Mouse (Mus musculus) liver, adult 2 months (tissue): ENCODE results near the gene Slc13a2. TPM values are rescaled to one million over a fixed set of nuclear protein-coding genes. Genes with fewer than 3 reads are reported as not detected.

Experiments
- DNase-seq: peaks from one replicate; pipeline ENCODE4 v3.0.0-alpha.2; 2011; ENCODE audit warnings: low read depth, low spot score; ENCODE audit errors: extremely low read depth
- H3K27ac ChIP-seq: fragments of 200-500 bp; replicated peaks from 2 replicates; pipeline ENCODE4 v1.5.1; 2012; ENCODE audit warnings: low read depth, mild to moderate bottlenecking, control low read depth, inconsistent platforms, low read length; ENCODE audit not compliant: insufficient read depth
- H3K27me3 ChIP-seq: fragments of 200-500 bp; 2 replicates; pipeline ENCODE4 v1.6.1; 2012; ENCODE audit warnings: mild to moderate bottlenecking, moderate library complexity, low read length, inconsistent platforms; ENCODE audit not compliant: control insufficient read depth, insufficient read depth
- H3K36me3 ChIP-seq: fragments of 200-500 bp; 2 replicates; pipeline ENCODE4 v1.6.1; 2012; ENCODE audit warnings: low read length, inconsistent platforms; ENCODE audit not compliant: control insufficient read depth, insufficient read depth
- H3K4me1 ChIP-seq: fragments of 200-500 bp; 2 replicates; pipeline ENCODE4 v1.6.1; 2011; ENCODE audit warnings: low read length; ENCODE audit not compliant: control insufficient read depth, insufficient read depth
- H3K4me3 ChIP-seq: fragments of 200-500 bp; 2 replicates; pipeline ENCODE4 v1.5.1; 2011; ENCODE audit warnings: low read depth, mild to moderate bottlenecking, control low read depth, low read length, moderate library complexity; ENCODE audit not compliant: insufficient read depth
- H3K79me2 ChIP-seq: fragments of 200-500 bp; 2 replicates; pipeline ENCODE4 v1.6.1; 2012; ENCODE audit warnings: inconsistent platforms, mild to moderate bottlenecking, low read length, moderate library complexity; ENCODE audit not compliant: control insufficient read depth, insufficient read depth
- H3K9ac ChIP-seq: fragments of 200-500 bp; 2 replicates; pipeline ENCODE4 v1.6.1; 2012; ENCODE audit warnings: low read depth, mild to moderate bottlenecking, control low read depth, inconsistent platforms, low read length
- CTCF ChIP-seq: fragments of 200-500 bp; IDR thresholded peaks from 2 replicates; pipeline ENCODE4 v1.5.1; 2011; ENCODE audit warnings: low read depth, low read length, control low read depth
- POLR2A ChIP-seq: fragments of 200-500 bp; IDR thresholded peaks from 2 replicates; pipeline ENCODE4 v1.6.1; 2011; ENCODE audit warnings: low read length, control low read depth; ENCODE audit not compliant: insufficient read depth; ENCODE audit errors: extremely low read depth
- WGBS: fragments of 180-500 bp; shearing (Covaris S2); methylation state at CpG from one replicate; pipeline ENCODE4 v1.1.7; 2018; 5-methylcytosine and 5-hydroxymethylcytosine counted together
- polyA plus RNA-seq: library from polyadenylated mRNA; depleted of rRNA; stranded (reverse); fragments of >200 nt; gene quantifications from 2 replicates; pipeline ENCODE4 v1.2.3, GENCODE M21; 2012
- total RNA-seq: library from RNA; depleted of rRNA; stranded (reverse); fragments of >200 nt; gene quantifications from 2 replicates; pipeline ENCODE4 v1.2.3, GENCODE M21; 2014

The Slc13a2 gene
- total and polyA plus RNA-seq, 2 experiments, result 0.65 to 4.7 TPM

- under 1% methylated on average over 41 of the region's 41 CpGs for WGBS
- Histone ChIP-seq H3K9ac (peak within 1 kb of the TSS; percentile 87), H3K4me1 (peaks cover 5% of the 10 kb centered on the region; the same call in 1 of the 2 replicates), H3K79me2 (no peaks in the 10 kb centered on the region), H3K27ac (peak within 1 kb of the TSS; percentile 93), H3K4me3 (peak within 1 kb of the TSS; percentile 69), H3K36me3 (no peaks in the 10 kb centered on the region), H3K27me3 (no peaks in the 10 kb centered on the region)
- TF ChIP-seq POLR2A (peak; percentile 25; the same call in 1 of the 2 replicates), CTCF (no peak)
- DNase-seq, result peak; percentile 88
Observed at GRCm38 (mm10) chr11:78465568-78466180, 43.7 kb upstream of the Slc13a2 start, which contains the start of gene Slc46a1. Slc46a1 (plus strand) TSS chr11:78465697.

- Histone ChIP-seq H3K4me1 (peaks cover 5% of the 10 kb centered on the region; the same call in 1 of the 2 replicates), H3K9ac (no peak overlapping the region), H3K79me2 (no peaks in the 10 kb centered on the region), H3K27ac (no peak overlapping the region), H3K27me3 (no peaks in the 10 kb centered on the region), H3K36me3 (no peaks in the 10 kb centered on the region), H3K4me3 (no peak overlapping the region)
- TF ChIP-seq CTCF, result no peak
- TF ChIP-seq POLR2A, result no peak
- 18% methylated on average over 9 of the region's 9 CpGs for WGBS
- DNase-seq, result no peak
Observed at GRCm38 (mm10) chr11:78465116-78465515, 43.1 kb upstream of the Slc13a2 start.

GRCm38 (mm10) chr11:78463286-78464036, 41.4 kb upstream of the Slc13a2 start:
- H3K27ac ChIP-seq, result no peak overlapping the region; the same call in 1 of the 2 replicates
- H3K4me3 ChIP-seq, result no peak overlapping the region
- H3K79me2 ChIP-seq, result no peaks in the 10 kb centered on the region
- no peak for DNase-seq
- no peaks in the 10 kb centered on the region for H3K27me3 ChIP-seq
- H3K4me1 ChIP-seq, result peaks cover 5% of the 10 kb centered on the region; the same call in 1 of the 2 replicates
- H3K36me3 ChIP-seq, result no peaks in the 10 kb centered on the region
- WGBS, result 69% methylated on average over 13 of the region's 13 CpGs
- TF ChIP-seq CTCF (no peak), POLR2A (no peak)
- H3K9ac ChIP-seq, result no peak overlapping the region

GRCm38 (mm10) chr11:78462669-78463068, 40.7 kb upstream of the Slc13a2 start:
- Histone ChIP-seq H3K9ac (no peak overlapping the region), H3K4me3 (no peak overlapping the region), H3K4me1 (peaks cover 5% of the 10 kb centered on the region; the same call in 1 of the 2 replicates), H3K79me2 (no peaks in the 10 kb centered on the region), H3K27me3 (no peaks in the 10 kb centered on the region), H3K36me3 (no peaks in the 10 kb centered on the region), H3K27ac (no peak overlapping the region)
- WGBS, result 94% methylated on average over 5 of the region's 5 CpGs
- TF ChIP-seq POLR2A, result no peak
- no peak for TF ChIP-seq CTCF
- DNase-seq, result no peak

GRCm38 (mm10) chr11:78461894-78462293, 39.9 kb upstream of the Slc13a2 start:
- Histone ChIP-seq H3K79me2 (no peaks in the 10 kb centered on the region), H3K4me1 (peaks cover 4% of the 10 kb centered on the region; the same call in 1 of the 2 replicates), H3K27ac (no peak overlapping the region), H3K4me3 (no peak overlapping the region), H3K36me3 (no peaks in the 10 kb centered on the region), H3K9ac (no peak overlapping the region), H3K27me3 (no peaks in the 10 kb centered on the region)
- TF ChIP-seq POLR2A, result no peak
- peak; percentile 29; the same call in 1 of the 2 replicates for TF ChIP-seq CTCF
- WGBS, result 85% methylated on average over 1 of the region's 1 CpGs
- DNase-seq, result no peak

- no peaks in the 10 kb centered on the region for H3K36me3 ChIP-seq
- no peaks in the 10 kb centered on the region for H3K4me1 ChIP-seq
- H3K4me3 ChIP-seq, result no peak overlapping the region
- no peaks in the 10 kb centered on the region for H3K27me3 ChIP-seq
- no peak for DNase-seq
- 64% methylated on average over 17 of the region's 17 CpGs for WGBS
- no peak overlapping the region for H3K9ac ChIP-seq
- no peak for TF ChIP-seq POLR2A
- no peak for TF ChIP-seq CTCF
- H3K27ac ChIP-seq, result no peak overlapping the region
- H3K79me2 ChIP-seq, result no peaks in the 10 kb centered on the region
Observed at GRCm38 (mm10) chr11:78458740-78459139, 36.7 kb upstream of the Slc13a2 start.
